Mouse (Mus musculus): ENCODE results near the gene Nup160. TPM values are rescaled to one million over a fixed set of nuclear protein-coding genes. Genes with fewer than 3 reads are reported as not detected.

Gene Nup160
- polyA plus RNA-seq, 1 experiment, result 52.3 TPM

DNA sequence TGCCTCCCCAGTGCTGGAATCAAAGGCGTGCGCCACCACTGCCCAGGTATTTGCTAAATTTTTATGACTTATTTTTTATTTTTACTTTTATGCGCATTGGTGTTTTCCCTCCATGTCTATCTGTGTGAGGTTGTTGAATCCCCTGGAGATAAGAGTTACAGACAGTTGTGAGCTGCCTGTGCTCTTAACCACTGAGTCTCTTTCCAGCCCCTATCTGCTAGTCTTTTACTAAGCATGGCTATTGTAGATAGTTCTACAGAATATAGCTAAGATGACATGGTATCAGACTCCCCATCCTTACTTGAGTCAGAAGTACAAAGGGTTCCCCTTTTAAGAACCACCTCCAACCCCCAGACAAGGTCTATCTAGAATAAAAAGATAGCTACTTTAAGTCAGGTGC is 77.2 kb downstream of the Nup160 start:
- Histone ChIP-seq H3K27ac (ENCODE audit: insufficient read depth, low read length) (no peak overlapping the region), H3K4me3 (ENCODE audit: insufficient read depth, low read length) (no peak overlapping the region), H3K4me1 (ENCODE audit: control insufficient read depth, insufficient read depth, low read length) (peaks cover 3% of the 10 kb centered on the region; the same call in 1 of the 2 replicates)
- TF ChIP-seq POLR2A (IDR thresholded peaks at IDR 0.05; ENCODE audit: low read depth, low read length) (no peak), CTCF (IDR thresholded peaks at IDR 0.05; ENCODE audit: borderline replicate concordance, insufficient read depth, low read length) (no peak)

DNA sequence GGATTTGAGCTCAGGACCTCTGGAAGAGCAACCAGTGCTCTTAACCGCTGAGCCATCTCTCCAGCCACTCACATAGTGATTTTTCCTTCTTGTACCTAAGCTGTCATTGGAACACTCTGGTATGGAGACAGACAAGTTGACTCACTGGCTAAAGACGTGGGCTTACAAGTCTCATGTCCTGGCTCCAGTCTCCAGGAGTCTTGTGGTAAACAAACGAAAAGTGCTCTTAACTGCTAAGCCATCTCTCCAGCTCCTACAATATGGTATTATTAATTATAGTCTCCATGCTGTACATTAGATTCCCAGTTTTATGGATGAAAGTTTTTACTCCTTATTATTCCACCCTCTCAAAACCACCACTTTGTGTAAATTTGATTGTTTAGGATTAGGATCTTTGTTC is 88.1 kb downstream of the Nup160 start:
- Histone ChIP-seq H3K4me3 (ENCODE audit: insufficient read depth, low read length) (no peak overlapping the region), H3K27ac (ENCODE audit: insufficient read depth, low read length) (no peak overlapping the region), H3K4me1 (ENCODE audit: control insufficient read depth, insufficient read depth, low read length) (no peaks in the 10 kb centered on the region)
- TF ChIP-seq POLR2A (IDR thresholded peaks at IDR 0.05; ENCODE audit: low read depth, low read length) (no peak), CTCF (IDR thresholded peaks at IDR 0.05; ENCODE audit: borderline replicate concordance, insufficient read depth, low read length) (no peak)

DNA sequence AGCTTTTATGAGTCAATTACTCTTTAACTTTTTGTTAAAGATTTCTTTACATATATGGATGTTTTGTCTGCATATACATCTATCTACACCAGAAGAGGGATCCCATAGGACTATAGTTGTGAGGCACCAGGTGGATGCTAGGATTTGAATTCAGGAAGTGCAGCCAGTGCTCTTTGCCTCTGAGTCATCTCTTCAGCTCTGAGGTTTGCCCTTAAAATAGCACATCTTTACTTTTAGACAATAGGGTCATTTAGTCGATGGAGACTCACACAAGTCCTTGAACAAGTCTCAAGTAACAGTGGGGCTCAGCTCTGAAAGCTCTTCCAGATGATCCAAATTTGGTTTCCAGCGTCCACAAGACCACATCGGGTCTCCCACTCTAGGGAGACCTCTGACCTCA is 104.3 kb downstream of the Nup160 start:
- Histone ChIP-seq H3K4me3 (ENCODE audit: insufficient read depth, low read length) (no peak overlapping the region), H3K27ac (ENCODE audit: insufficient read depth, low read length) (no peak overlapping the region), H3K4me1 (ENCODE audit: control insufficient read depth, insufficient read depth, low read length) (peaks cover 4% of the 10 kb centered on the region; the same call in 1 of the 2 replicates)
- no peak for TF ChIP-seq POLR2A (IDR thresholded peaks at IDR 0.05; ENCODE audit: low read depth, low read length)
- no peak for TF ChIP-seq CTCF (IDR thresholded peaks at IDR 0.05; ENCODE audit: borderline replicate concordance, insufficient read depth, low read length)

DNA sequence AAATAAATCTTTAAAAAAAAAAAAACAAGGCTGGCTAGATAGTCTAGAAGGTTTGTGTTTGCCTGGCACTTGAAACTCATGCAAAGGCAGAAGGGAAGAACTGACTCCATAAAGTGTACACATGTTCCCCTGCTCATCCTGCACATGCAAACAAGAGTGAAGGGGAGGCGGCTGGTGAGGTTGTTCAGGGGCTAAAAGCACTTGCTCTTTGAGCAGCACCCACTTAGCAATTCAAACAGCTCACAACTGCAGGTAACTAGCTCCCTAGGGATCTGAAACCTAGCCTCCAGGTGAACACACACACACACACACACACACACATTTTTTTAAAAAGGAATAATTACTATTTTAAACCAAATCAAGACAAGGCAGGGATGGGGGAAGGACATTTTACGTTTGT is 104.9 kb downstream of the Nup160 start:
- H3K4me1 ChIP-seq (ENCODE audit: control insufficient read depth, insufficient read depth, low read length), result peaks cover 4% of the 10 kb centered on the region; the same call in 1 of the 2 replicates
- TF ChIP-seq POLR2A (IDR thresholded peaks at IDR 0.05; ENCODE audit: low read depth, low read length) (no peak), CTCF (IDR thresholded peaks at IDR 0.05; ENCODE audit: borderline replicate concordance, insufficient read depth, low read length) (no peak)
- H3K27ac ChIP-seq (ENCODE audit: insufficient read depth, low read length), result no peak overlapping the region
- H3K4me3 ChIP-seq (ENCODE audit: insufficient read depth, low read length), result no peak overlapping the region

DNA sequence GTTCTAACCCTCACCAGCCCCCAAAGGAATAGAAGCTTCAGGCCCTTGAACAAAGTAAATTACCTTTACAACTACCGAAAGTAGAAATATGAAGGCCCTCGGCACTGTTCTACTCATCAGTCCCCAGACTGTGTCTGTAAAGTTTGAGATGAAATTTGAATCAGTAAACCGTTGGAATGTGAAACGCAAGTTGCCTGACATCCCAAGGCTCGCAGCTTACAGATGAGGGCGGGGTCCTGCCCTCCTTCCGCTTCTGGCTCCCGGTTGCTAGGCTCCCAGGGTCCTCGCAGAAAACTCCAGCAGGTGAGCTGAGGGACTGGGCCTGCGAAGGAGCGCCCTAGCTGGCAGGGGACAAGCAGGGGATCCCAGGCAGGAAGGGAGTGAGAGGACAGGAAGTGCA is 105.4 kb downstream of the Nup160 start, which contains the start of gene Agbl2:
Agbl2 (plus strand) TSS at position 270 of the 400 bp plus-strand sequence.
- H3K4me3 ChIP-seq (ENCODE audit: insufficient read depth, low read length), result peak within 1 kb of the TSS; percentile 32
- 0 out of 2 replicates have a peak within 1 kb of the TSS, but pooled peaks have one; percentile 14 for H3K27ac ChIP-seq (ENCODE audit: insufficient read depth, low read length)
- peaks cover 4% of the 10 kb centered on the region; the same call in 1 of the 2 replicates for H3K4me1 ChIP-seq (ENCODE audit: control insufficient read depth, insufficient read depth, low read length)
- no peak for TF ChIP-seq POLR2A (IDR thresholded peaks at IDR 0.05; ENCODE audit: low read depth, low read length)
- no peak for TF ChIP-seq CTCF (IDR thresholded peaks at IDR 0.05; ENCODE audit: borderline replicate concordance, insufficient read depth, low read length)

DNA sequence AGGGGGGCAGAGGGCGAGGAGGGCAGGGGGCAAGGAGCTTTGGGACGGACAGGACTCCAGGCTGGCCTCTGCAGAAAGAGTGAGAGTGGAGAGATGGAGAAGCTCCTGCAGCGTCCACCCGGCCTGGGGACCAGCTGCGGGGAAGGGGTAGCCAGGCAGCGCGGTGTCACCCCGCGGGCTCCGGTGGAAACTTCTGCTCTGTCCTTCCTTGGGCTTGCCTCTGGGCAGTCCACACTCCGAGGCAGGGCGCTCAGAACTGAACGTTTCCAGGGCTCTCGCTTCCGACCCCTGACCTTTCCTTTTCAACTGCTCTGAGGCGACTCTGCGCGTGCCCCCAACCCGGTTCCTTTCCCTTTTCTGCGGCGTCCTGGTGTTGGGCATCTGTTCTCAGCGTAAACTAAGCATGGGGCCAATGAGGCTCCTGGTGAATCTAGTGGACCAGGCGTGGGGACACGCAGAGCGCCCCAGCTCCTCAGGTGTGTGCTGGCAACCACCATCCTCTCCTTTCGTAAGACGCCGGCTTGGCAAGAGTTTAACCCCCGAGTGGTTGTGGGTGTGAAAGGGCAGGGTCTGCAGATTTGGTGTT is 106.0 kb downstream of the Nup160 start:
- no peak overlapping the region for H3K27ac ChIP-seq (ENCODE audit: insufficient read depth, low read length)
- TF ChIP-seq CTCF (IDR thresholded peaks at IDR 0.05; ENCODE audit: borderline replicate concordance, insufficient read depth, low read length) (no peak), POLR2A (IDR thresholded peaks at IDR 0.05; ENCODE audit: low read depth, low read length) (no peak)
- peak overlapping the region; percentile 32 for H3K4me3 ChIP-seq (ENCODE audit: insufficient read depth, low read length)
- peaks cover 4% of the 10 kb centered on the region; the same call in 1 of the 2 replicates for H3K4me1 ChIP-seq (ENCODE audit: control insufficient read depth, insufficient read depth, low read length)

Other genes starting within 250 kb of the Nup160 start
- 8.0 and 9.9 TPM in 2 replicates for gene Ptprj, start 96.6 kb upstream of the Nup160 start, polyA plus RNA-seq (2011; ENCODE audit: insufficient read length, low read depth, missing spikeins)
- 61.9 and 83.1 TPM in 2 replicates for gene Fnbp4, start 68.2 kb downstream of the Nup160 start, polyA plus RNA-seq (2011; ENCODE audit: insufficient read length, low read depth, missing spikeins)
- 2.8 and 5.0 TPM in 2 replicates for gene Agbl2, start 105.5 kb downstream of the Nup160 start, polyA plus RNA-seq (2011; ENCODE audit: insufficient read length, low read depth, missing spikeins)
- gene Mtch2, start 169.9 kb downstream of the Nup160 start, polyA plus RNA-seq (2011; ENCODE audit: insufficient read length, low read depth, missing spikeins), result 236 and 266 TPM in 2 replicates
- gene C1qtnf4, start 208.6 kb downstream of the Nup160 start, polyA plus RNA-seq (2011; ENCODE audit: insufficient read length, low read depth, missing spikeins), result 0.77 and 0.81 TPM in 2 replicates
- gene Kbtbd4, start 227.5 kb downstream of the Nup160 start, polyA plus RNA-seq (2011; ENCODE audit: insufficient read length, low read depth, missing spikeins), result 18.2 and 21.9 TPM in 2 replicates
- gene Ndufs3, start 227.6 kb downstream of the Nup160 start, polyA plus RNA-seq (2011; ENCODE audit: insufficient read length, low read depth, missing spikeins), result 99.4 and 118 TPM in 2 replicates

Measured in embryonic fibroblast, embryonic 13.5 days (primary cell).